Comparison of ENCODE assay signal across 26 mouse cellular contexts in the genomic region with DNA sequence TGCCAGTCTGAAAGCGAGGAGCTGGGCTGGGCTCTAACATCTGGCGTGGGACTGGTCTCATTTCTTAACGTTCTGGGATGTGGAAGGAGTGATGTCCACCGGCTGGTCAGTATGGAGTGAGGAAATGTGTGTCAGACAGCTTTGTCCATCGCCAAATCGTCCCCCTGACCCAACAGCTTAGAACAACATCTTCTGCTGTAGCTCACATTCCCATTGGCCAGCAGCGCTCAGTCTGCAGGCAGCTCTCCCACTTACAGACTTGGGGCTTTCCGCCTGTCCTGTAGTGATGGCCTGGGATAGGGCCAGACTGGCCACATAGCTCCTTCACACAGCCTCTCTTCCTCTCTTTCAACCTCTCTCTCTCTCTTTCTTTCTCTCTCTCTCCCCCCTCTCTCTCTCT.
DNase-seq lines count a peak whose midpoint lies in the region; ATAC-seq and TF ChIP-seq lines count a peak whose summit lies in the region.
"Had no signal": no experiment of that assay in that cellular context is flagged by ENCODE, and none has a peak within 500 bp of the region (broad histone marks: within the 10 kb centered on the region; RNA-seq: fewer than 3 reads in every experiment).

No protein-coding gene starts in this region.

- no peak overlapping the region for H3K9ac ChIP-seq in kidney, embryonic 14.5 days (ENCODE audit: low read depth, low read length)
- no peak overlapping the region for H3K9ac ChIP-seq in embryonic facial prominence, embryonic 12.5 days
- H3K9ac ChIP-seq in limb, embryonic 15.5 days, result no peak overlapping the region
- H3K9ac ChIP-seq: embryonic facial prominence, embryonic 13.5 days; forebrain, embryonic 15.5 days; hindbrain, embryonic 15.5 days; neural tube, embryonic 13.5 days had no signal

- peaks cover 44% of the 10 kb centered on the region for H3K4me1 ChIP-seq in kidney, embryonic 14.5 days (ENCODE audit: control insufficient read depth, insufficient read depth, low read length)
- no peaks in the 10 kb centered on the region for H3K4me1 ChIP-seq in kidney, adult 2 months (ENCODE audit: control insufficient read depth, insufficient read depth, low read length)
- peaks cover 53% of the 10 kb centered on the region for H3K4me1 ChIP-seq in embryonic facial prominence, embryonic 12.5 days
- H3K4me1 ChIP-seq in limb, embryonic 15.5 days, result peaks cover 54% of the 10 kb centered on the region

- TF ChIP-seq CTCF in kidney, adult 2 months (conservative IDR thresholded peaks at IDR 0.05; ENCODE audit: insufficient read depth, insufficient read length, low read depth, low read length), result no peak

- H3K27me3 ChIP-seq in kidney, embryonic 14.5 days (ENCODE audit: control insufficient read depth, insufficient read depth, low read length), result no peaks in the 10 kb centered on the region
- H3K27me3 ChIP-seq in kidney, adult 2 months (replicated peaks; ENCODE audit: control insufficient read depth, insufficient read depth, low read length), result no peaks in the 10 kb centered on the region
- no peaks in the 10 kb centered on the region for H3K27me3 ChIP-seq in embryonic facial prominence, embryonic 12.5 days
- H3K27me3 ChIP-seq in limb, embryonic 15.5 days, result no peaks in the 10 kb centered on the region
- H3K27me3 ChIP-seq: embryonic facial prominence, embryonic 13.5 days; Patski had no signal

- no peak for ATAC-seq in kidney, embryonic 14.5 days (ENCODE audit: low FRiP score, low TSS enrichment)
- no peak for ATAC-seq in embryonic facial prominence, embryonic 12.5 days (ENCODE audit: insufficient number of reproducible peaks, insufficient read depth, low FRiP score, low TSS enrichment)
- no peak for ATAC-seq in limb, embryonic 15.5 days (ENCODE audit: insufficient number of reproducible peaks, low FRiP score, low TSS enrichment, low read depth)
- ATAC-seq: forebrain, embryonic 15.5 days; midbrain, embryonic 16.5 days; Patski had no signal

- no peak overlapping the region for H3K4me2 ChIP-seq in kidney, embryonic 14.5 days (replicated peaks; ENCODE audit: low read depth, low read length)
- H3K4me2 ChIP-seq in embryonic facial prominence, embryonic 12.5 days (replicated peaks), result no peak overlapping the region
- no peak overlapping the region for H3K4me2 ChIP-seq in limb, embryonic 15.5 days
- H3K4me2 ChIP-seq: embryonic facial prominence, embryonic 13.5 days; forebrain, embryonic 15.5 days; hindbrain, embryonic 15.5 days; neural tube, embryonic 13.5 days had no signal

- H3K27ac ChIP-seq in kidney, embryonic 14.5 days (ENCODE audit: low read depth, low read length), result peak overlapping the region; percentile 8; the same call in 1 of the 2 replicates
- H3K27ac ChIP-seq in kidney, adult 2 months (ENCODE audit: insufficient read depth, low read depth, low read length), result no peak overlapping the region
- 0 out of 2 replicates have a peak overlapping the region, but pooled peaks have one; percentile 30 for H3K27ac ChIP-seq in embryonic facial prominence, embryonic 12.5 days
- 0 out of 2 replicates have a peak overlapping the region, but pooled peaks have one; percentile 83 for H3K27ac ChIP-seq in limb, embryonic 15.5 days
- H3K27ac ChIP-seq: forebrain, embryonic 15.5 days; hindbrain, embryonic 15.5 days had no signal

- no peak for TF ChIP-seq POLR2A in kidney, adult 2 months (IDR thresholded peaks at IDR 0.05; ENCODE audit: low read depth, low read length)

- 50% methylated on average over 8 of the region's 8 CpGs for WGBS in kidney, embryonic 14.5 days
- 66% methylated on average over 8 of the region's 8 CpGs for WGBS in kidney, adult 2 months
- 72% methylated on average over 8 of the region's 8 CpGs for WGBS in embryonic facial prominence, embryonic 12.5 days
- 80% methylated on average over 8 of the region's 8 CpGs for WGBS in limb, embryonic 15.5 days

- no peaks in the 10 kb centered on the region for H3K36me3 ChIP-seq in kidney, embryonic 14.5 days (ENCODE audit: control insufficient read depth, insufficient read depth, low read length)
- H3K36me3 ChIP-seq in kidney, adult 2 months (ENCODE audit: control insufficient read depth, insufficient read depth, low read length), result no peaks in the 10 kb centered on the region
- H3K36me3 ChIP-seq in embryonic facial prominence, embryonic 12.5 days, result no peaks in the 10 kb centered on the region
- H3K36me3 ChIP-seq in limb, embryonic 15.5 days, result no peaks in the 10 kb centered on the region
- H3K36me3 ChIP-seq: embryonic facial prominence, embryonic 13.5 days; forebrain, embryonic 15.5 days; G1E; hindbrain, embryonic 15.5 days; neural tube, embryonic 13.5 days had no signal

- no peaks in the 10 kb centered on the region for H3K9me3 ChIP-seq in kidney, embryonic 14.5 days (ENCODE audit: control insufficient read depth, low read length)
- H3K9me3 ChIP-seq in embryonic facial prominence, embryonic 12.5 days, result no peaks in the 10 kb centered on the region
- no peaks in the 10 kb centered on the region for H3K9me3 ChIP-seq in limb, embryonic 15.5 days
- H3K9me3 ChIP-seq: embryonic facial prominence, embryonic 13.5 days; forebrain, embryonic 15.5 days; hindbrain, embryonic 15.5 days; neural tube, embryonic 13.5 days had no signal

- no peak for DNase-seq in kidney, adult 2 months
- DNase-seq in kidney, postnatal 4 days, result peak; percentile 62 to 74
- DNase-seq in kidney, postnatal 36 days, result no peak
- no peak for DNase-seq in adrenal gland, postnatal 25 days
- DNase-seq: adrenal gland, adult 2 months; B cell, adult 2 months; cerebellum, adult 18-20 months; cerebellum, postnatal 14 days; gastrocnemius, postnatal 14 days; heart, adult 11 months; heart, postnatal 36 days; left cerebral cortex, postnatal 4 days; right cerebral cortex, postnatal 4 days; thymus, adult 18-20 months; thymus, postnatal 36 days had no signal

- no peak overlapping the region for H3K4me3 ChIP-seq in kidney, embryonic 14.5 days (ENCODE audit: low read length)
- H3K4me3 ChIP-seq in kidney, adult 2 months (ENCODE audit: insufficient read depth, low read depth, low read length), result no peak overlapping the region
- H3K4me3 ChIP-seq in embryonic facial prominence, embryonic 12.5 days, result no peak overlapping the region
- H3K4me3 ChIP-seq in limb, embryonic 15.5 days, result no peak overlapping the region
- H3K4me3 ChIP-seq: embryonic facial prominence, embryonic 13.5 days; forebrain, embryonic 15.5 days; hindbrain, embryonic 15.5 days; myocyte; neural tube, embryonic 13.5 days had no signal

Comparison
In these comparisons a context has a peak if more than half of its experiments do, and no peak if none do; other contexts are left out.
1. DNase-seq: peak in kidney, postnatal 4 days (2 of 2); none in kidney, adult 2 months (single experiment), kidney, postnatal 36 days (0 of 2) and adrenal gland, postnatal 25 days (single experiment).